Comparison of ENCODE assay signal across 19 mouse cellular contexts in the genomic region with DNA sequence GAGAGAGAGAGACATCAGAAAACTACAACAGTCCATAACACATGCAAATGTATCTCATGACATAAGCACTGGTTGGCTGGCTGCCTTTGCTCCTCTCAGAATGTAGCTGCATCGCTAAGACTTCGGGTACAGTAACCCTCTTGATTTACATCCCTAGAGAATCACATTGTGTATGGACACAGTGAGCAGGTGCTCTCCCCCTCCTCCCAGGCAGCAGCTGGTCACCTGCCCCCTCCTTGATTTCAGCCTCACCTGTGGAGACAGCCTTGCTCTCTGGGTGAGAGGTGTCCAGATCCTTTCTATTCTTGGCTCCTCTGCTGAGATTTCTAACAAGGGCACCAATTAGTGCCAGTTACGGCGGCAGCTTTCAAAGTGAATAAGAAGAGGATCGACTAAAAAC.
A peak's percentile ranks its signal among the peaks of the same experiment; 100 is the strongest.
DNase-seq lines count a peak whose midpoint lies in the region; ATAC-seq and TF ChIP-seq lines count a peak whose summit lies in the region.
"Had no signal": no experiment of that assay in that cellular context is flagged by ENCODE, and none has a peak within 500 bp of the region (broad histone marks: within the 10 kb centered on the region; RNA-seq: fewer than 3 reads in every experiment).

No protein-coding gene starts in this region.

- H3K4me1 ChIP-seq in hindbrain, embryonic 14.5 days (replicated peaks; ENCODE audit: control insufficient read depth, insufficient read depth, low read length) = no peaks in the 10 kb centered on the region
- no peaks in the 10 kb centered on the region for H3K4me1 ChIP-seq in hindbrain, embryonic 10.5 days (replicated peaks)
- H3K4me1 ChIP-seq in liver, postnatal 0 days (ENCODE audit: insufficient read depth) = no peaks in the 10 kb centered on the region

- no peak overlapping the region for H3K9ac ChIP-seq in hindbrain, embryonic 14.5 days
- no peak overlapping the region for H3K9ac ChIP-seq in liver, postnatal 0 days (replicated peaks)
- H3K9ac ChIP-seq: liver, embryonic 14.5 days had no signal

- H3K36me3 ChIP-seq in hindbrain, embryonic 14.5 days (replicated peaks; ENCODE audit: control insufficient read depth, insufficient read depth) = no peaks in the 10 kb centered on the region
- no peaks in the 10 kb centered on the region for H3K36me3 ChIP-seq in hindbrain, embryonic 10.5 days
- H3K36me3 ChIP-seq in liver, postnatal 0 days (replicated peaks; ENCODE audit: insufficient read depth, low read length) = no peaks in the 10 kb centered on the region

- H3K27me3 ChIP-seq in hindbrain, embryonic 14.5 days (ENCODE audit: control insufficient read depth, insufficient read depth, low read length) = no peaks in the 10 kb centered on the region
- H3K27me3 ChIP-seq in hindbrain, embryonic 10.5 days (ENCODE audit: insufficient read depth, poor library complexity, severe bottlenecking) = no peaks in the 10 kb centered on the region
- no peaks in the 10 kb centered on the region for H3K27me3 ChIP-seq in liver, postnatal 0 days (ENCODE audit: insufficient read depth, low read length)

- no peak for TF ChIP-seq CTCF in liver, postnatal 0 days (IDR thresholded peaks at IDR 0.05; ENCODE audit: low read depth)

- no peak overlapping the region for H3K27ac ChIP-seq in hindbrain, embryonic 14.5 days
- H3K27ac ChIP-seq in hindbrain, embryonic 10.5 days = no peak overlapping the region
- H3K27ac ChIP-seq in liver, postnatal 0 days (ENCODE audit: low read depth) = no peak overlapping the region
- H3K27ac ChIP-seq: liver, embryonic 14.5 days; macrophage had no signal

- no peak overlapping the region for H3K4me3 ChIP-seq in hindbrain, embryonic 14.5 days (replicated peaks; ENCODE audit: low read length)
- no peak overlapping the region for H3K4me3 ChIP-seq in hindbrain, embryonic 10.5 days
- H3K4me3 ChIP-seq in liver, postnatal 0 days (ENCODE audit: low read depth, low read length) = no peak overlapping the region
- H3K4me3 ChIP-seq: myocyte had no signal

- no peak for TF ChIP-seq EP300 in liver, postnatal 0 days (IDR thresholded peaks at IDR 0.05; ENCODE audit: low read depth)

- no peaks in the 10 kb centered on the region for H3K9me3 ChIP-seq in hindbrain, embryonic 14.5 days (ENCODE audit: control insufficient read depth, low read length)
- H3K9me3 ChIP-seq in hindbrain, embryonic 10.5 days = no peaks in the 10 kb centered on the region
- H3K9me3 ChIP-seq in liver, postnatal 0 days (ENCODE audit: low read length) = no peaks in the 10 kb centered on the region

- 42% methylated on average over 5 of the region's 5 CpGs for WGBS in hindbrain, embryonic 14.5 days
- 69% methylated on average over 5 of the region's 5 CpGs for WGBS in hindbrain, embryonic 10.5 days
- WGBS in liver, postnatal 0 days (ENCODE audit: insufficient replicate concordance) = 69% methylated on average over 5 of the region's 5 CpGs

- no peak overlapping the region for H3K4me2 ChIP-seq in hindbrain, embryonic 14.5 days (replicated peaks)
- H3K4me2 ChIP-seq in liver, postnatal 0 days (ENCODE audit: low read depth, low read length) = no peak overlapping the region

- peak; percentile 22 to 24 for DNase-seq in cerebellum, postnatal 25 days
- no peak for DNase-seq in cerebellum, adult 11-12 months
- no peak for DNase-seq in hindbrain, embryonic 14.5 days (ENCODE audit: low spot score)
- DNase-seq in hindbrain, embryonic 10.5 days (ENCODE audit: low spot score) = no peak
- peak; percentile 40 for DNase-seq in right cerebral cortex, postnatal 14 days
- no peak for DNase-seq in right cerebral cortex, postnatal 25 days
- no peak for DNase-seq in gastrocnemius, adult 18-20 months (ENCODE audit: low spot score)
- DNase-seq in liver, postnatal 0 days = no peak
- DNase-seq: cerebellum, adult 18-20 months; heart, adult 18-20 months; heart, postnatal 14 days; kidney, postnatal 10 days; spleen, adult 18-20 months; thymus, postnatal 25 days had no signal

- ATAC-seq in hindbrain, embryonic 14.5 days (ENCODE audit: low FRiP score) = peak; percentile 17; the same call in 1 of the 2 replicates
- no peak for ATAC-seq in liver, postnatal 0 days
- ATAC-seq: intestine, embryonic 16.5 days; Patski had no signal

Comparison
In these comparisons a context has a peak if more than half of its experiments do, and no peak if none do; other contexts are left out.
1. DNase-seq: peak in cerebellum, postnatal 25 days (2 of 2) and right cerebral cortex, postnatal 14 days (single experiment); none in cerebellum, adult 11-12 months (single experiment), hindbrain, embryonic 14.5 days (single experiment), hindbrain, embryonic 10.5 days (single experiment), right cerebral cortex, postnatal 25 days (single experiment), gastrocnemius, adult 18-20 months (single experiment) and liver, postnatal 0 days (single experiment).